Mouse (Mus musculus) CH12.LX (cell line): ENCODE measurements at regions not wholly inside any gene's neighbourhood (a gene's known extent, or its start where the extent isn't known, plus 50 kb on each side); places are given as distances from the start of the nearest gene placed in this dataset.

Experiments used
- CHD2 ChIP-seq: IDR thresholded peaks from 2 replicates; pipeline ENCODE4 v1.6.1; 2011; ENCODE audit warnings: low read length, improper control_type of control experiment
- CTCF ChIP-seq, 2 experiments: IDR thresholded peaks in 1 of 2; conservative IDR thresholded peaks in 1 of 2; 2 replicates each; pipeline ENCODE4 v1.5.1; 2011 to 2012; ENCODE audit warnings: low read depth in 2 of 2, low read length in 2 of 2, improper control_type of control experiment in 1 of 2, inconsistent platforms in 1 of 2, mild to moderate bottlenecking in 1 of 2, moderate library complexity in 1 of 2
- E2F4 ChIP-seq: IDR thresholded peaks from 2 replicates; pipeline ENCODE4 v1.6.1; 2011; ENCODE audit warnings: low read depth, low read length, improper control_type of control experiment; ENCODE audit not compliant: insufficient replicate concordance
- MAZ ChIP-seq: IDR thresholded peaks from 2 replicates; pipeline ENCODE4 v1.6.1; 2012; ENCODE audit warnings: low read depth, mild to moderate bottlenecking, inconsistent platforms, low read length, improper control_type of control experiment, moderate library complexity
- NELFE ChIP-seq: IDR thresholded peaks from 2 replicates; pipeline ENCODE4 v1.6.1; 2011; ENCODE audit warnings: low read depth, low read length, improper control_type of control experiment
- TBP ChIP-seq: conservative IDR thresholded peaks from 2 replicates; pipeline ENCODE4 v1.6.1; 2011; ENCODE audit warnings: low read depth, low read length, improper control_type of control experiment
- ZNF384 ChIP-seq: IDR thresholded peaks from 2 replicates; pipeline ENCODE4 v1.6.1; 2012; ENCODE audit warnings: low read depth, low read length, improper control_type of control experiment, inconsistent platforms

GRCm38 (mm10) chr5:37897501-37897900 lies 73.1 kb upstream of the Msx1 start:
- TF ChIP-seq NELFE (no peak), CTCF (conservative IDR thresholded peaks at IDR 0.05 in 1 of 2, IDR thresholded peaks at IDR 0.05 in 1 of 2; ENCODE audit: low read depth in 2 of 2, low read length in 2 of 2) (no peak), ZNF384 (no peak), E2F4 (no peak), TBP (no peak), CHD2 (no peak), MAZ (no peak)
